Mouse (Mus musculus) monocyte, adult 5-6 weeks (primary cell): ENCODE data around the gene Mmp13. TPM values are rescaled to one million over a fixed set of nuclear protein-coding genes. Genes with fewer than 3 reads are reported as not detected.
"Not testable (repeated sequence)": the region's sequence is repeated elsewhere in the genome, so short reads cannot be mapped to it uniquely, and the experiment has no call there.

ENCODE experiments used
- ATAC-seq: fragments of 153-309, 156-312 bp; replicated peaks from 2 replicates; pipeline ENCODE4 v1.8.0; 2017; ENCODE audit warnings: mild to moderate bottlenecking; ENCODE audit not compliant: low TSS enrichment, insufficient number of reproducible peaks, severe bottlenecking, poor library complexity, low FRiP score
- total RNA-seq: library from RNA; stranded (forward); fragments of 200-1000, 200-491, 200-594 nt; gene quantifications from 3 replicates; pipeline ENCODE4 v1.2.3, GENCODE M21; 2017

The Mmp13 gene
- not detected in 3 replicates for total RNA-seq

DNA sequence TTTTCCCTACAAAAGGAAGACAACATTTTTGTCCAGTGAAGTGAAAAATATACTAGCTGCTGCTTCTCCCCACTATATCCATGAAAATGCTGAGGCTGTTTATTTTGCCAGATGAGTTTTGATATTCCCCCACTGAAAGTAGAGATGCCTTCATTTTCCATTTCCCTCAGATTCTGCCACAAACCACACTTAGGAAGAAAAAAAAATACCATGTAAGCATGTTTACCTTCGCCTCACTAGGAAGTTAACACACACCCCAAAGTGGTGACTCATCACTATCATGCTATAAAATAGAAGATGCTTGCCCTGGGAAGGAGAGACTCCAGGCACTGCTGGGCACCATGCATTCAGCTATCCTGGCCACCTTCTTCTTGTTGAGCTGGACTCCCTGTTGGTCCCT, at the start of gene Mmp13:
Gene Mmp13, plus strand, starts transcription at position 301 of the 400 bp plus-strand sequence.
- ATAC-seq: no peak

DNA sequence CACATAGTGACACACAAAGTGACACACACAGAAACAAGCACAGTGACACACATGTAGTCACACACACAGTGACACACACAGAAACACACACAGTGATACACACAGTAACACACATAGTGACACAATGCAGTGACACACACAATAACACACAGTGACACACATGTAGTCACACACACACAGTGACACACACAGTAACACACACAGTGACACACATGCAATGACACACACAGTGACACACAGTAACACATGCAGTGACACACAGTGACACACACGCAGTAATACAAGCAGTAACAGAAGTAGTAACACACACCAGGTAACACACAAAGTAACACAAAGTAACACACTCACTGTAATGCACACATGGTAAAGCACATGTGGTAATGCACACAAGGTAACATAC, 33.7 kb upstream of the Mmp13 start:
- ATAC-seq: no peak

GRCm38 (mm10) chr9:7239967-7240366, 32.3 kb upstream of the Mmp13 start:
- ATAC-seq: no peak

DNA sequence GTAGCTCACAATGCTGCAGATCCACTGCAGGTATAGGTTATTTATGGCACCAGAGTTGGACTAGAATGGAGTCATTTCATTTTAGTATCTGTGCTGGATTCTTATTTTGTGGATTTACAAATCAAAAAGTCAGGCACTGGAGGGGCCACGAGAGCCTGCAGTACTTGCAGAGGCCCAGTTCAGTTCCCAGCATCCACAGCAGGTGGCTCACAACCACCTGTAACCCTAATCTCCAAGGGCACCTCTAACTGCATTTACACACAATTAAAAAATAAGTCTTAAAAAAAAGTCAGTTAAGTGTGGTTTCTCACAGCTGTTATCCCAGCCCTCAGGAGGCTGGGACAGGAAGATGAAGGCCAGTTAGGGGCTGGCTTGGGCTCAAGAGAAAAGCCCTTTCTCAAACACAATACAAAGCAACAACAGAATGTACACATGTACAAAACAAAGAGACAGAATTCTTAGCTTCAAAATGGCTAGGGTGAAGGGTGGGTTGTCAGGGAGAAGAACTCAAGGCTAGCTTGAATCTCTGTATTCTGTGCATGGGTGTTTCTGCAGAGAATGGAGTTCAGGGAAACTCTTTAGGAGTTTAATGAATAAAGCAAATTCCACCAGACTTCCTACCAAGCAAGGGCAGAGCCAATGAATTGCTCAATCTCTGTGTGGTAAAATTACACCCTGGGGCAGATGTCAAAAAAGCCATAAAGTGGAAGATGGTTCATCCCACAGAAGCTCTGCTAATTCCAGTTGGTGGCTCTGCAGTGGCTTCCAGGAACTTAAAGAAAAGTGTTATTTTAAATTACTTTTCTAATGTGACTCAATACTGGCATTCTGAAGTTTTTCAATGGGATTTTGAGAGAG, 19.3 kb upstream of the Mmp13 start:
- no peak for ATAC-seq

DNA sequence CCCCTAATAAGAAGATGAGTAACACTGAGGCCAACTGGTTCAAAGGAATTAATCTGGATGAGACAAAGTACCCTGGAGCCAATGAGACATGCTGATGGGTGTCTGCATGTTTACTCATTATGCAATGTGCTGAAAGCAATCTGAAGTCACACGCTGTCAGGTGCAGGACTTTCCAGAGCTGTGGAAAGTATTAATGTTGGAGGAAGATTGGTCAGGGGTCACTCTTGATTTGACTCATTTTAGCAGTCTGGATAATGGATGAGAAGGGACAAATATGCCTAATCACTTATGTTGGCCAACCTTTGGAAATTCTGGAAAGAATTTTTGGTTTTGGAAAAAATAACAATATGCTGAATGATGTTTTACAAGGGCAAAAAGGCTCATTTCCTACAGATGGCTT, 10.6 kb upstream of the Mmp13 start:
- ATAC-seq: no peak

DNA sequence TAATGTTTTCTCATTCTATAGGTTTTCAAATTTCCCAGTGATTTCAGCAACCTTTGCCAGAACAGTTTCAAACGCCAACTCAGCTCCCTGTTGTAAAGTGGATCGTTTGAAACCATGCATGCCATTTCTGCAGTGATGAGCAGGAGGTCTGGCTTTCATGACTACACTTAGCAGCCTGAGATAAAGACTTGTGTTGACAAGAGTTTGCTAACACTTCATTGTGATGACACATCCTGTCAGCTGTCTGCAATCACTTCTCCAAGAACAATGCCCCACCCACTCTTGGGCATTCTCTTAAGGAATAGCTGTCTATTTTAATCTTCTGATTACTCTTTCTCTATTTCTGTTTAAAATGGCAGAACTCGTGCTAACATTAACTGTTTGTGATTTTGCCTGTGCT, 2.2 kb upstream of the Mmp13 start:
- no peak for ATAC-seq

- ATAC-seq: no peak
Observed at GRCm38 (mm10) chr9:7282565-7283302, 10.4 kb downstream of the Mmp13 start.

GRCm38 (mm10) chr9:7283303-7283684, 11.0 kb downstream of the Mmp13 start:
- not testable (repeated sequence) for ATAC-seq

DNA sequence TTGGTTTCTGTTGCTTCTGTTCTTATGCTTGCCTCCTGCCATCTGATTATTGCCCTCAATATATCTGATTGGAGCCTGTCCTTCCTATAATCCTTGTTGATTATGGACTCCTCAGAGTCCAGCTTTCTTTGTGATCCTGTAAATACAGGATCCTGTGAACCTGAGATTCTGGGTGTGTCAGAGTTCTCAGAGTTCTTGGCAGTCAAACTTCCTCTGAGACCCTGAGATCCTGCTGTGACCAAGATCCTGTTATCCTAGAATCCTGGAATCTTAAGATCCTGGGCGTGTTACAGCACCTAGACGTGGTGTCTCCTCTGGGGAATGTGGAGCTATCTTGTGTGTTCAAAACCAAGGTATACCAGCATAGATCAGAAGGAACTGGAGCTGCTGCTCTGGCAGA, 17.2 kb downstream of the Mmp13 start:
- ATAC-seq: no peak

DNA sequence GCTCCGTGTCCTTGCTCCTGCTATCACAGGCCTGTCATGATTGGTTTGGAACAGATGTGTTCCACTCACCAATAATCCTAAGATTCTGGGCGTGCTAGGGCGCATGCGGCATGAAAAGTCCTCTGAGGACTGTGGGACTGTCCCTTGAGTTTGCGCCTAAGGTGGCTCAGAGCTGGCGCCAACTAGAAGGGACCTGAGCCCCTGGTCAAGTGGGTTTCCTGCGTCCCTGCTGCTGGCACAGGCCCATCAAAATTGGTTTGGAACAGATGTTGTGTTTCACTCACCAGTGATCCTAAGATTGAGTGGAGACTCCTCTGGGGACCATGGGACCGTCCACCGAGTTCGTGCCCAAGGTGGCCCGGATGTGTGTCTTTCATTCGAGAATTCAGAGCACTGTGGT, 17.6 kb downstream of the Mmp13 start:
- ATAC-seq: no peak

GRCm38 (mm10) chr9:7292132-7292531, 19.8 kb downstream of the Mmp13 start:
- no peak for ATAC-seq

- ATAC-seq: peak; percentile 71
Observed at GRCm38 (mm10) chr9:7331847-7332246, 59.5 kb downstream of the Mmp13 start.

Other genes starting within 250 kb of the Mmp13 start
- 2.1 to 7.9 TPM (median 2.5 TPM) in 3 replicates for gene Dync2h1, start 88.1 kb upstream of the Mmp13 start, total RNA-seq
- gene Dcun1d5, start 88.0 kb upstream of the Mmp13 start, total RNA-seq: 78.7 to 98.4 TPM (median 97.1 TPM) in 3 replicates
- 0.39 to 0.86 TPM in 2 of 3 replicates, not detected in the other for gene Mmp12, start 71.9 kb downstream of the Mmp13 start, total RNA-seq
- not detected in 3 replicates for gene Mmp1b, start 115.5 kb downstream of the Mmp13 start, total RNA-seq
- not detected in 3 replicates for gene Mmp3, start 173.3 kb downstream of the Mmp13 start, total RNA-seq
- not detected in 3 replicates for gene Mmp10, start 229.8 kb downstream of the Mmp13 start, total RNA-seq